Mouse (Mus musculus): ENCODE data around the gene Sptb. TPM values are rescaled to one million over a fixed set of nuclear protein-coding genes. Genes with fewer than 3 reads are reported as not detected.

The Sptb gene
- polyA plus RNA-seq, 1 experiment from 2014 or later = 13.4 TPM

GRCm38 (mm10) chr12:76696380-76696935, 13.9 kb downstream of the Sptb start:
- peaks cover 3% of the 10 kb centered on the region for H3K4me1 ChIP-seq (replicated peaks)
- H3K27ac ChIP-seq (ENCODE audit: poor library complexity, severe bottlenecking) = no peak overlapping the region
- no peak overlapping the region for H3K9ac ChIP-seq
- H3K27me3 ChIP-seq (replicated peaks) = no peaks in the 10 kb centered on the region
- no peaks in the 10 kb centered on the region for H3K9me3 ChIP-seq (replicated peaks)
- H3K4me3 ChIP-seq = no peak overlapping the region
- H3K36me3 ChIP-seq = no peaks in the 10 kb centered on the region
- WGBS = 79% methylated on average over 13 of the region's 13 CpGs
- no peak overlapping the region for H3K4me2 ChIP-seq
- ATAC-seq (ENCODE audit: insufficient number of reproducible peaks, low FRiP score) = no peak

GRCm38 (mm10) chr12:76695773-76696172, 14.6 kb downstream of the Sptb start:
- H3K27me3 ChIP-seq (replicated peaks) = no peaks in the 10 kb centered on the region
- H3K4me2 ChIP-seq = no peak overlapping the region
- H3K9ac ChIP-seq = no peak overlapping the region
- H3K36me3 ChIP-seq = no peaks in the 10 kb centered on the region
- no peak overlapping the region for H3K27ac ChIP-seq (ENCODE audit: poor library complexity, severe bottlenecking)
- peaks cover 3% of the 10 kb centered on the region for H3K4me1 ChIP-seq (replicated peaks)
- H3K9me3 ChIP-seq (replicated peaks) = no peaks in the 10 kb centered on the region
- no peak for ATAC-seq (ENCODE audit: insufficient number of reproducible peaks, low FRiP score)
- H3K4me3 ChIP-seq = no peak overlapping the region
- 58% methylated on average over 5 of the region's 5 CpGs for WGBS

GRCm38 (mm10) chr12:76694801-76695505, 15.4 kb downstream of the Sptb start:
- Histone ChIP-seq H3K4me2 (peak overlapping the region; percentile 72), H3K9me3 (replicated peaks) (no peaks in the 10 kb centered on the region), H3K9ac (peak overlapping the region; percentile 66), H3K27me3 (replicated peaks) (no peaks in the 10 kb centered on the region; the same call in 1 of the 2 replicates), H3K36me3 (no peaks in the 10 kb centered on the region), H3K27ac (ENCODE audit: poor library complexity, severe bottlenecking) (no peak overlapping the region), H3K4me1 (replicated peaks) (peaks cover 8% of the 10 kb centered on the region), H3K4me3 (peak overlapping the region; percentile 40)
- ATAC-seq (ENCODE audit: insufficient number of reproducible peaks, low FRiP score) = no peak
- WGBS = 9% methylated on average over 17 of the region's 17 CpGs

GRCm38 (mm10) chr12:76687498-76688200, 22.7 kb downstream of the Sptb start:
- WGBS = 77% methylated on average over 10 of the region's 10 CpGs
- no peak overlapping the region for H3K4me2 ChIP-seq
- H3K36me3 ChIP-seq = no peaks in the 10 kb centered on the region
- ATAC-seq (ENCODE audit: insufficient number of reproducible peaks, low FRiP score) = no peak
- no peak overlapping the region for H3K4me3 ChIP-seq
- peaks cover 26% of the 10 kb centered on the region for H3K4me1 ChIP-seq (replicated peaks)
- no peak overlapping the region for H3K27ac ChIP-seq (ENCODE audit: poor library complexity, severe bottlenecking)
- no peak overlapping the region for H3K9ac ChIP-seq
- H3K27me3 ChIP-seq (replicated peaks) = peaks cover 5% of the 10 kb centered on the region; the same call in 1 of the 2 replicates
- H3K9me3 ChIP-seq (replicated peaks) = no peaks in the 10 kb centered on the region

GRCm38 (mm10) chr12:76685647-76686046, 24.7 kb downstream of the Sptb start:
- Histone ChIP-seq H3K4me3 (no peak overlapping the region), H3K36me3 (no peaks in the 10 kb centered on the region), H3K27ac (ENCODE audit: poor library complexity, severe bottlenecking) (no peak overlapping the region), H3K9ac (no peak overlapping the region), H3K4me2 (no peak overlapping the region), H3K9me3 (replicated peaks) (no peaks in the 10 kb centered on the region), H3K4me1 (replicated peaks) (peaks cover 26% of the 10 kb centered on the region), H3K27me3 (replicated peaks) (peaks cover 5% of the 10 kb centered on the region; the same call in 1 of the 2 replicates)
- no peak for ATAC-seq (ENCODE audit: insufficient number of reproducible peaks, low FRiP score)
- WGBS = 96% methylated on average over 3 of the region's 3 CpGs

- no peak overlapping the region for H3K4me2 ChIP-seq
- WGBS = 57% methylated on average over 6 of the region's 6 CpGs
- ATAC-seq (ENCODE audit: insufficient number of reproducible peaks, low FRiP score) = no peak
Measured at GRCm38 (mm10) chr12:76684493-76684892, 25.9 kb downstream of the Sptb start.

GRCm38 (mm10) chr12:76681937-76682336, 28.4 kb downstream of the Sptb start:
- no peak overlapping the region for H3K4me2 ChIP-seq
- H3K9ac ChIP-seq = no peak overlapping the region
- no peaks in the 10 kb centered on the region for H3K36me3 ChIP-seq
- H3K27me3 ChIP-seq (replicated peaks) = no peaks in the 10 kb centered on the region
- no peaks in the 10 kb centered on the region for H3K9me3 ChIP-seq (replicated peaks)
- H3K27ac ChIP-seq (ENCODE audit: poor library complexity, severe bottlenecking) = no peak overlapping the region
- no peak overlapping the region for H3K4me3 ChIP-seq
- H3K4me1 ChIP-seq (replicated peaks) = peaks cover 25% of the 10 kb centered on the region
- peak; percentile 61 for ATAC-seq (ENCODE audit: insufficient number of reproducible peaks, low FRiP score)

More at GRCm38 (mm10) chr12:76684493-76684892, 25.9 kb downstream of the Sptb start:
- Histone ChIP-seq H3K9me3 (replicated peaks) (no peaks in the 10 kb centered on the region), H3K36me3 (no peaks in the 10 kb centered on the region), H3K27me3 (replicated peaks) (0 out of 2 replicates have a peak, but pooled peaks cover 5% of the 10 kb centered on the region), H3K4me3 (no peak overlapping the region), H3K4me1 (replicated peaks) (peaks cover 18% of the 10 kb centered on the region), H3K27ac (ENCODE audit: poor library complexity, severe bottlenecking) (no peak overlapping the region), H3K9ac (no peak overlapping the region)

GRCm38 (mm10) chr12:76677068-76677467, 33.3 kb downstream of the Sptb start:
- no peak overlapping the region for H3K4me3 ChIP-seq
- no peak overlapping the region for H3K27ac ChIP-seq (ENCODE audit: poor library complexity, severe bottlenecking)
- H3K4me1 ChIP-seq (replicated peaks) = peaks cover 51% of the 10 kb centered on the region
- H3K4me2 ChIP-seq = no peak overlapping the region
- no peaks in the 10 kb centered on the region for H3K36me3 ChIP-seq
- no peaks in the 10 kb centered on the region for H3K27me3 ChIP-seq (replicated peaks)
- H3K9ac ChIP-seq = no peak overlapping the region
- ATAC-seq (ENCODE audit: insufficient number of reproducible peaks, low FRiP score) = no peak
- no peaks in the 10 kb centered on the region for H3K9me3 ChIP-seq (replicated peaks)
- 53% methylated on average over 7 of the region's 7 CpGs for WGBS

GRCm38 (mm10) chr12:76676477-76676876, 33.9 kb downstream of the Sptb start:
- peak overlapping the region; percentile 40 for H3K4me2 ChIP-seq
- 74% methylated on average over 22 of the region's 22 CpGs for WGBS
- no peak for ATAC-seq (ENCODE audit: insufficient number of reproducible peaks, low FRiP score)
- peak overlapping the region; percentile 23 for H3K27ac ChIP-seq (ENCODE audit: poor library complexity, severe bottlenecking)
- no peak overlapping the region for H3K9ac ChIP-seq
- H3K27me3 ChIP-seq (replicated peaks) = no peaks in the 10 kb centered on the region
- H3K36me3 ChIP-seq = no peaks in the 10 kb centered on the region
- no peaks in the 10 kb centered on the region for H3K9me3 ChIP-seq (replicated peaks)
- no peak overlapping the region for H3K4me3 ChIP-seq
- peaks cover 55% of the 10 kb centered on the region for H3K4me1 ChIP-seq (replicated peaks)

- Histone ChIP-seq H3K27me3 (replicated peaks) (no peaks in the 10 kb centered on the region), H3K4me2 (0 out of 2 replicates have a peak overlapping the region, but pooled peaks have one; percentile 6), H3K27ac (ENCODE audit: poor library complexity, severe bottlenecking) (no peak overlapping the region; the same call in 1 of the 2 replicates), H3K4me1 (replicated peaks) (peaks cover 66% of the 10 kb centered on the region), H3K36me3 (no peaks in the 10 kb centered on the region), H3K4me3 (no peak overlapping the region), H3K9me3 (replicated peaks) (no peaks in the 10 kb centered on the region), H3K9ac (no peak overlapping the region)
- 63% methylated on average over 5 of the region's 5 CpGs for WGBS
- no peak for ATAC-seq (ENCODE audit: insufficient number of reproducible peaks, low FRiP score)
Measured at GRCm38 (mm10) chr12:76675364-76675763, 35.0 kb downstream of the Sptb start.

- ATAC-seq (ENCODE audit: insufficient number of reproducible peaks, low FRiP score) = peak; percentile 90
- H3K4me3 ChIP-seq = no peak overlapping the region
- WGBS = 20% methylated on average over 12 of the region's 12 CpGs
- no peak overlapping the region for H3K9ac ChIP-seq
- H3K4me1 ChIP-seq (replicated peaks) = peaks cover 74% of the 10 kb centered on the region
- H3K36me3 ChIP-seq = no peaks in the 10 kb centered on the region
- no peaks in the 10 kb centered on the region for H3K27me3 ChIP-seq (replicated peaks)
- no peaks in the 10 kb centered on the region for H3K9me3 ChIP-seq (replicated peaks)
- peak overlapping the region; percentile 67 for H3K27ac ChIP-seq (ENCODE audit: poor library complexity, severe bottlenecking)
- H3K4me2 ChIP-seq = peak overlapping the region; percentile 52
Measured at GRCm38 (mm10) chr12:76673794-76674222, 36.5 kb downstream of the Sptb start.

Data from heart, embryonic 12.5 days (tissue).